Mouse (Mus musculus): ENCODE results near the gene Akap11.

Akap11 gene

DNA sequence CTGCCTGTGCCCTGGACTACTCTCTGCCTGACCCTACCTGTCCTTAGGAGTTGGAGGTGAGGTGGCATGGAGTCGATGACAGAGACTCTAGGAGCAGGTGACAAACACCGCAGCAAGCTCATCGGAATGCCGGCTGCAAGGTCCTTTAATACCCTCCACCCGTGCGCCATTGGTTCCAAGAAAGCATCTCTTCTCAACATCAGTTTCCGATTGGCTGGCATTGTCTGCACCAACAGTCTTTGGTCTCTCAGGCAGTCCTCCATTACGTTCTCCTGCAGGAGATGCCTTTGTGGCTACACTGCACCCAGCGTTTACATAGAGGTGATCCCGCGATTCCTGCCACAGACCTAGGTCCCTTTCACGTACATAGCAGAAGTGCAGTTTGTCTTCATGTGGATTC, 88.6 kb downstream of the Akap11 start:
- DNase-seq (ENCODE audit: low spot score): no peak

DNA sequence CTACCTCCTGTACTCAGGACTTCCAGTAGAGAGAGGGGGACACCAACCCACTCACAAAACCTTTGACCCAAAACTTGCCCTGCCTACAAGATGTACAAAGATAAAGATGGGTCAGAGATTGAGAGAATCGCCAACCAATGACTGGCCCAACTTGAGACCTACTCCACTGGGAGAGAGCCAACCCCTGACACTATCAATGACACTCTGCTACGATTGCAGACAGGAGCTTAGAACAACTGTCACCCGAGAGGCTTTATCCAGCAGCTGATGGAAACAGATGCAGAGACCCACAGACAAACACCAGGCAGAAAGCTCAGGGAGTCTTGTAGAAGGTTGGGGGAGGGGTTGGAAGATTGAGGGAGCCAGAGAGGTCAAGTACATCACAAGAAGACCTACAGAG, 89.1 kb downstream of the Akap11 start:
- no peak for DNase-seq (ENCODE audit: low spot score)

Measured in c-Kit-positive CD71-positive TER-119-positive erythroid progenitor cells, embryonic 14.5 days (primary cell).